Mouse (Mus musculus): ENCODE results near the gene Usp11. TPM values are rescaled to one million over a fixed set of nuclear protein-coding genes. Genes with fewer than 3 reads are reported as not detected.
"Not testable (repeated sequence)": the region's sequence is repeated elsewhere in the genome, so short reads cannot be mapped to it uniquely, and the experiment has no call there.

The Usp11 gene
- polyA plus RNA-seq, 1 experiment from 2014 or later, result 45.3 TPM

- Histone ChIP-seq H3K36me3 (peaks cover 43% of the 10 kb centered on the region), H3K27ac (no peak overlapping the region), H3K4me3 (no peak overlapping the region), H3K27me3 (no peaks in the 10 kb centered on the region), H3K4me2 (no peak overlapping the region), H3K9me3 (no peaks in the 10 kb centered on the region), H3K9ac (no peak overlapping the region), H3K4me1 (peaks cover 14% of the 10 kb centered on the region; the same call in 1 of the 2 replicates)
- 95% methylated on average over 1 of the region's 1 CpGs for WGBS
- no peak for ATAC-seq (ENCODE audit: insufficient number of reproducible peaks, low FRiP score, low TSS enrichment, low read depth)
These were observed 11.1 kb upstream of the Usp11 start for GRCm38 (mm10) chrX:20692616-20693015.

- Histone ChIP-seq H3K27ac (no peak overlapping the region), H3K27me3 (no peaks in the 10 kb centered on the region), H3K9me3 (no peaks in the 10 kb centered on the region), H3K4me3 (no peak overlapping the region), H3K36me3 (peaks cover 57% of the 10 kb centered on the region), H3K9ac (no peak overlapping the region), H3K4me2 (no peak overlapping the region), H3K4me1 (0 out of 2 replicates have a peak, but pooled peaks cover 3% of the 10 kb centered on the region)
- 87% methylated on average over 4 of the region's 4 CpGs for WGBS
- ATAC-seq (ENCODE audit: insufficient number of reproducible peaks, low FRiP score, low TSS enrichment, low read depth), result no peak
These were observed 7.9 kb upstream of the Usp11 start for GRCm38 (mm10) chrX:20695842-20696241.

GRCm38 (mm10) chrX:20704295-20705082 is 783 bp downstream of the Usp11 start:
- ATAC-seq (ENCODE audit: insufficient number of reproducible peaks, low FRiP score, low TSS enrichment, low read depth), result peak; percentile 93
- peak overlapping the region; percentile 93 for H3K27ac ChIP-seq
- no peaks in the 10 kb centered on the region for H3K27me3 ChIP-seq
- 26% methylated on average over 32 of the region's 32 CpGs for WGBS
- 0 out of 2 replicates have a peak, but pooled peaks cover under 1% of the 10 kb centered on the region for H3K36me3 ChIP-seq
- peak overlapping the region; percentile 44 for H3K9ac ChIP-seq
- no peaks in the 10 kb centered on the region for H3K4me1 ChIP-seq
- H3K9me3 ChIP-seq, result no peaks in the 10 kb centered on the region
- H3K4me3 ChIP-seq, result peak overlapping the region; percentile 56
- peak overlapping the region; percentile 41 for H3K4me2 ChIP-seq

- Histone ChIP-seq H3K4me2 (peak overlapping the region; percentile 41; the same call in 1 of the 2 replicates), H3K36me3 (no peaks in the 10 kb centered on the region), H3K27ac (no peak overlapping the region), H3K9me3 (no peaks in the 10 kb centered on the region), H3K4me3 (peak overlapping the region; percentile 56), H3K27me3 (no peaks in the 10 kb centered on the region), H3K4me1 (no peaks in the 10 kb centered on the region), H3K9ac (no peak overlapping the region)
- ATAC-seq (ENCODE audit: insufficient number of reproducible peaks, low FRiP score, low TSS enrichment, low read depth), result no peak
- 19% methylated on average over 3 of the region's 3 CpGs for WGBS
These were observed 1.3 kb downstream of the Usp11 start for GRCm38 (mm10) chrX:20705083-20705402.

- 72% methylated on average over 5 of the region's 5 CpGs for WGBS
- no peak for ATAC-seq (ENCODE audit: insufficient number of reproducible peaks, low FRiP score, low TSS enrichment, low read depth)
- Histone ChIP-seq H3K4me3 (no peak overlapping the region), H3K9ac (no peak overlapping the region), H3K36me3 (no peaks in the 10 kb centered on the region), H3K4me1 (no peaks in the 10 kb centered on the region), H3K27ac (no peak overlapping the region), H3K9me3 (no peaks in the 10 kb centered on the region), H3K4me2 (no peak overlapping the region), H3K27me3 (no peaks in the 10 kb centered on the region)
These were observed 25.0 kb downstream of the Usp11 start for GRCm38 (mm10) chrX:20728681-20729080.

- WGBS, result 55% methylated on average over 10 of the region's 10 CpGs
- not testable (repeated sequence) for H3K4me1 ChIP-seq; H3K9ac ChIP-seq; ATAC-seq (ENCODE audit: insufficient number of reproducible peaks, low FRiP score, low TSS enrichment, low read depth); H3K9me3 ChIP-seq; H3K4me2 ChIP-seq; H3K27me3 ChIP-seq; H3K36me3 ChIP-seq; H3K4me3 ChIP-seq; H3K27ac ChIP-seq
These were observed 26.3 kb downstream of the Usp11 start for GRCm38 (mm10) chrX:20730048-20730447.

- WGBS, result 77% methylated on average over 4 of the region's 4 CpGs
- Histone ChIP-seq H3K27ac (no peak overlapping the region), H3K4me1 (no peaks in the 10 kb centered on the region), H3K4me3 (no peak overlapping the region), H3K27me3 (no peaks in the 10 kb centered on the region), H3K36me3 (no peaks in the 10 kb centered on the region), H3K4me2 (no peak overlapping the region), H3K9ac (no peak overlapping the region), H3K9me3 (no peaks in the 10 kb centered on the region)
- ATAC-seq (ENCODE audit: insufficient number of reproducible peaks, low FRiP score, low TSS enrichment, low read depth), result no peak
These were observed 32.8 kb downstream of the Usp11 start for GRCm38 (mm10) chrX:20736479-20736878.

- Histone ChIP-seq H3K4me1 (no peaks in the 10 kb centered on the region), H3K27ac (no peak overlapping the region), H3K27me3 (no peaks in the 10 kb centered on the region), H3K4me3 (no peak overlapping the region), H3K9ac (no peak overlapping the region), H3K36me3 (no peaks in the 10 kb centered on the region), H3K4me2 (no peak overlapping the region), H3K9me3 (no peaks in the 10 kb centered on the region)
- 85% methylated on average over 2 of the region's 2 CpGs for WGBS
- no peak for ATAC-seq (ENCODE audit: insufficient number of reproducible peaks, low FRiP score, low TSS enrichment, low read depth)
These were observed 45.1 kb downstream of the Usp11 start for GRCm38 (mm10) chrX:20748829-20749228.

- no peaks in the 10 kb centered on the region for H3K4me1 ChIP-seq
- ATAC-seq (ENCODE audit: insufficient number of reproducible peaks, low FRiP score, low TSS enrichment, low read depth), result no peak
- H3K27me3 ChIP-seq, result no peaks in the 10 kb centered on the region
- no peak overlapping the region for H3K27ac ChIP-seq
- WGBS, result 69% methylated on average over 4 of the region's 4 CpGs
- no peak overlapping the region for H3K4me3 ChIP-seq
- H3K4me2 ChIP-seq, result no peak overlapping the region
- H3K9ac ChIP-seq, result no peak overlapping the region
- no peaks in the 10 kb centered on the region for H3K9me3 ChIP-seq
- H3K36me3 ChIP-seq, result no peaks in the 10 kb centered on the region
These were observed 57.5 kb downstream of the Usp11 start for GRCm38 (mm10) chrX:20761201-20761600.

Other genes with a start within 250 kb of the Usp11 start
- gene Rgn, start 154.1 kb upstream of the Usp11 start, polyA plus RNA-seq (2015; fragmentation: Nextera tagmentation; extraction: Ambion mirVana), result 0.31 and 0.68 TPM in 2 replicates
- gene Rbm10, start 86.4 kb upstream of the Usp11 start, polyA plus RNA-seq (2015; fragmentation: Nextera tagmentation; extraction: Ambion mirVana), result 55.6 and 58.7 TPM in 2 replicates
- gene Ndufb11, start 86.3 kb upstream of the Usp11 start, polyA plus RNA-seq (2015; fragmentation: Nextera tagmentation; extraction: Ambion mirVana), result 209 and 225 TPM in 2 replicates
- 190 and 191 TPM in 2 replicates for gene Uba1, start 45.6 kb upstream of the Usp11 start, polyA plus RNA-seq (2015; fragmentation: Nextera tagmentation; extraction: Ambion mirVana)
- 115 and 119 TPM in 2 replicates for gene Cdk16, start 16.0 kb upstream of the Usp11 start, polyA plus RNA-seq (2015; fragmentation: Nextera tagmentation; extraction: Ambion mirVana)
- gene Araf, start 93.9 kb downstream of the Usp11 start, polyA plus RNA-seq (2015; fragmentation: Nextera tagmentation; extraction: Ambion mirVana), result 107 and 111 TPM in 2 replicates
- 36.0 and 41.1 TPM in 2 replicates for gene Timp1, start 166.3 kb downstream of the Usp11 start, polyA plus RNA-seq (2015; fragmentation: Nextera tagmentation; extraction: Ambion mirVana)
- gene Syn1, start 217.1 kb downstream of the Usp11 start, polyA plus RNA-seq (2015; fragmentation: Nextera tagmentation; extraction: Ambion mirVana), result 0.32 and 0.35 TPM in 2 replicates
- gene Cfp, start 227.6 kb downstream of the Usp11 start, polyA plus RNA-seq (2015; fragmentation: Nextera tagmentation; extraction: Ambion mirVana), result 7.7 and 8.4 TPM in 2 replicates
- gene Elk1, start 246.7 kb downstream of the Usp11 start, polyA plus RNA-seq (2015; fragmentation: Nextera tagmentation; extraction: Ambion mirVana), result 11.6 and 14.4 TPM in 2 replicates